Mouse (Mus musculus): Measurements from ENCODE around the gene Esp15.
"Not testable (repeated sequence)": the region's sequence is repeated elsewhere in the genome, so short reads cannot be mapped to it uniquely, and the experiment has no call there.

Gene Esp15

GRCm38 (mm10) chr17:39640654-39641053 is at the start of gene Esp15:
TSS of gene Esp15 (plus strand) at chr17:39640954.
- DNase-seq: not testable (repeated sequence)

- DNase-seq: no peak
These were observed 49.2 kb upstream of the Esp15 start for GRCm38 (mm10) chr17:39591550-39591949.
